Mouse (Mus musculus) gastrocnemius, adult 2 months (tissue): Measurements from ENCODE around the gene Fbxw7. TPM values are rescaled to one million over a fixed set of nuclear protein-coding genes. Genes with fewer than 3 reads are reported as not detected.

Experiments
- DNase-seq: peaks from one replicate; pipeline ENCODE4 v3.0.0; 2022
- H3K27ac ChIP-seq: fragments of 200-600 bp; 2 replicates; pipeline ENCODE4 v1.8.1; 2022; ENCODE audit warnings: mild to moderate bottlenecking
- H3K4me3 ChIP-seq: fragments of 200-600 bp; 2 replicates; pipeline ENCODE4 v1.8.1; 2022; ENCODE audit warnings: mild to moderate bottlenecking, moderate library complexity
- CTCF ChIP-seq: fragments of 200-600 bp; IDR thresholded peaks from 2 replicates; pipeline ENCODE4 v1.8.1; 2022; ENCODE audit warnings: antibody characterized with exemption, mild to moderate bottlenecking, moderate library complexity
- intact Hi-C: fragments of 180-260 bp; cut with DNase I; formaldehyde crosslinking; loops from one replicate; pipeline ENCODE4 v1.15.1; 2025
- total RNA-seq, 2 experiments: library from RNA; stranded (reverse); gene quantifications; 2 replicates each; pipeline ENCODE4 v1.2.3; 2021

Gene Fbxw7
- total RNA-seq, 2 experiments from 2014 or later: 12.1 to 27.7 TPM

GRCm38 (mm10) chr3:84808906-84809305 lies 6.2 kb upstream of the Fbxw7 start:
- intact Hi-C loops: no loop called here
- H3K4me3 ChIP-seq: no peak overlapping the region
- no peak for TF ChIP-seq CTCF
- H3K27ac ChIP-seq: no peak overlapping the region
- DNase-seq: no peak

GRCm38 (mm10) chr3:84810803-84811202 lies 4.3 kb upstream of the Fbxw7 start:
- intact Hi-C loops: loop anchor here (10.0 kb wide), 1 partner anchor 116 kb away; no protein-coding TSS in a partner anchor
- H3K27ac ChIP-seq: no peak overlapping the region
- TF ChIP-seq CTCF: no peak
- DNase-seq: no peak
- no peak overlapping the region for H3K4me3 ChIP-seq

- Histone ChIP-seq H3K27ac (peak overlapping the region; percentile 92), H3K4me3 (peak overlapping the region; percentile 85)
- DNase-seq: no peak
- intact Hi-C loops: loop anchor here (10.0 kb wide), 1 partner anchor 119 kb away; no protein-coding TSS in a partner anchor
- TF ChIP-seq CTCF: no peak
These were observed 1.5 kb upstream of the Fbxw7 start for GRCm38 (mm10) chr3:84813436-84814156.

- H3K27ac ChIP-seq: peak overlapping the region; percentile 92
- intact Hi-C loops: loop anchor here (10.0 kb wide), 1 partner anchor 119 kb away; no protein-coding TSS in a partner anchor
- TF ChIP-seq CTCF: no peak
- peak; percentile 100 for DNase-seq
- peak overlapping the region; percentile 85 for H3K4me3 ChIP-seq
These were observed 809 bp upstream of the Fbxw7 start for GRCm38 (mm10) chr3:84814157-84814761.

DNA sequence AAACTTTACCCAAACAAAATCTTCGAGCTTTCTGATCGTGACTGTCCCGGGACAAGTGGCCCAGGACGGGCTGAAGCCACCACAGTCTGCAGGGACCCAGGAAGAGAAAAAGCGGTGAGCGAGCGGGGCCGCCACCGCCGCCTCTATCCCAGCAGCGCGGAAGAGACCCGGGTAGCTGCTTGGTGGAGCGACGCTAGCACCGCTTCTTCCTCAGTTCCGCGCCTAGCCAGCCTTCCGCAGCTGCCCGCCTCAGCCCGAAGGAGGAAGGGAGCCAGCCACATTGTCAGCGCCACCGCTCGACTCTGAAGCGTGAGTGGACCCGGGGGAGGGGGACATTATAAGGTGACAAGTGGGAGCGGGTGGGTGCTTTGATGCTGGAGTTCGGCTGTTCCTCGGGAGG lies 393 bp downstream of the Fbxw7 start:
- H3K4me3 ChIP-seq: peak overlapping the region; percentile 85
- H3K27ac ChIP-seq: peak overlapping the region; percentile 92
- intact Hi-C loops: loop anchor here (10.0 kb wide), 1 partner anchor 121 kb away; no protein-coding TSS in a partner anchor
- DNase-seq: peak; percentile 38
- TF ChIP-seq CTCF: no peak

- no peak for DNase-seq
- intact Hi-C loops: loop anchor here (10.0 kb wide), 1 partner anchor 122 kb away; no protein-coding TSS in a partner anchor
These were observed 1.9 kb downstream of the Fbxw7 start for GRCm38 (mm10) chr3:84816951-84817350.

DNA sequence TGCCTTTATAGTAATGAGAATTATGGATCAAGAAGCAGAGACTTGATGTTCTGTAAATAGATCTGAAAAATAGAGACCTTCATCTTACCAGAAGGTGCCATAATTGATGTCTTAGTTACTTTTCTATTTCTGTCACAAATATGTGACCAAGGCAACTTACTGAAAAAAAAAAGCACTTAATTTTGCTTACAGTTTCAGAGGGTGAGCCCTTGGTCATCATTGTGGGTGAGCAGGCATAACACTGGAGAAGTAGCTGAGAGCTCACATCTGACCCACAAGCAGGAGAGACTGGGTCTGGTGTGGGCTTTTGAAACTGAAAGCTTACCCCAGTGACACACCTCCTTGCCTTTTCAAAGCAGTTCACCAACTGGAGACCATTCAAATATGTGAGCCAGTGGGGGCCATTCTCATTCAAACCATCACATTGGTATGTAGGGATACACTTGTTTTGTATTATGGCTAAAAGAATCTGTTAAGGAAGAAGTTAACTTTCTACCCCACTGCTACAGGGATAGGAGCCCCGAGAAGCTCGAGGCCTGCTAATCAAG lies 5.7 kb downstream of the Fbxw7 start:
- intact Hi-C loops: no loop called here
- H3K4me3 ChIP-seq: no peak overlapping the region
- TF ChIP-seq CTCF: no peak
- no peak overlapping the region for H3K27ac ChIP-seq
- no peak for DNase-seq

More at GRCm38 (mm10) chr3:84816951-84817350, 1.9 kb downstream of the Fbxw7 start:
- no peak for TF ChIP-seq CTCF
- no peak overlapping the region for H3K4me3 ChIP-seq
- H3K27ac ChIP-seq: no peak overlapping the region

GRCm38 (mm10) chr3:84825990-84826389 lies 10.9 kb downstream of the Fbxw7 start:
- H3K27ac ChIP-seq: no peak overlapping the region
- no peak for TF ChIP-seq CTCF
- intact Hi-C loops: no loop called here
- H3K4me3 ChIP-seq: no peak overlapping the region
- no peak for DNase-seq

DNA sequence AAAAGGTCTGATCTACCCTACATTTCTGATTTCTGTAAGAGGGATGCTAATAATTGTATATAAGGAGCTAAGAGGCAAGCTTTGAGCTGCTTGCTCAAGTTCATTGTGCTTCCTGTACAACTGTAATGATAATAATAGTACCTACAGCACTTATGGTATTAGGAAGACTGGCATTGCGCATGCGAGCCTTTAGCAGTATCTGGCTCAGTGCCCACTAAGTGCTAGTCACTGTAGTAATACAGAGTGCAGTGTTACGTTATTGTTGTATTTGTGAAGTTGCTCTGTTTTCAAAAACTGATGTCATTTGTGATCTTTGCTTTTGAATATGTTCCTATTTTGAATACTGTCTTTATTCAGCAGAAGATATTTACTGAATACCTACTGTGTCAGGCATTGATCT lies 11.3 kb downstream of the Fbxw7 start:
- no peak for DNase-seq
- Histone ChIP-seq H3K4me3 (no peak overlapping the region), H3K27ac (no peak overlapping the region)

GRCm38 (mm10) chr3:84826938-84827337 lies 11.9 kb downstream of the Fbxw7 start:
- TF ChIP-seq CTCF: no peak
- Histone ChIP-seq H3K27ac (no peak overlapping the region), H3K4me3 (no peak overlapping the region)
- intact Hi-C loops: no loop called here
- no peak for DNase-seq

More for the DNA sequence above, 11.3 kb downstream of the Fbxw7 start:
- no peak for TF ChIP-seq CTCF
- intact Hi-C loops: no loop called here

- no peak overlapping the region for H3K4me3 ChIP-seq
- no peak for TF ChIP-seq CTCF
- no peak overlapping the region for H3K27ac ChIP-seq
- no peak for DNase-seq
- intact Hi-C loops: no loop called here
These were observed 12.5 kb downstream of the Fbxw7 start for GRCm38 (mm10) chr3:84827617-84828016.

GRCm38 (mm10) chr3:84829366-84829765 lies 14.3 kb downstream of the Fbxw7 start:
- intact Hi-C loops: no loop called here
- no peak for TF ChIP-seq CTCF
- Histone ChIP-seq H3K27ac (no peak overlapping the region), H3K4me3 (no peak overlapping the region)
- no peak for DNase-seq

GRCm38 (mm10) chr3:84836029-84836428 lies 21.0 kb downstream of the Fbxw7 start:
- intact Hi-C loops: no loop called here
- Histone ChIP-seq H3K4me3 (no peak overlapping the region), H3K27ac (no peak overlapping the region)
- no peak for DNase-seq
- no peak for TF ChIP-seq CTCF
